Mouse (Mus musculus) liver, embryonic 12.5 days (tissue): ENCODE measurements around the gene P2ry10b. TPM values are rescaled to one million over a fixed set of nuclear protein-coding genes. Genes with fewer than 3 reads are reported as not detected.

Experiments used
- ATAC-seq: fragments of 200-750 bp; cut with Nextera tagmentation; 2 replicates; pipeline ENCODE4 v1.8.0; 2017; ENCODE audit warnings: moderate number of reproducible peaks, mild to moderate bottlenecking, moderate library complexity
- H3K27ac ChIP-seq: fragments of 300-500 bp; sonication (generic); 2 replicates; pipeline ENCODE4 v1.5.1; 2016; ENCODE audit warnings: mild to moderate bottlenecking
- H3K27me3 ChIP-seq: fragments of 300-500 bp; sonication (generic); replicated peaks from 2 replicates; pipeline ENCODE4 v1.6.1; 2016; ENCODE audit warnings: mild to moderate bottlenecking, moderate library complexity
- H3K36me3 ChIP-seq: fragments of 300-500 bp; sonication (generic); 2 replicates; pipeline ENCODE4 v1.6.1; 2016; ENCODE audit warnings: mild to moderate bottlenecking, moderate library complexity
- H3K4me1 ChIP-seq: fragments of 300-500 bp; sonication (generic); 2 replicates; pipeline ENCODE4 v1.6.1; 2016
- H3K4me2 ChIP-seq: fragments of 300-500 bp; sonication (generic); 2 replicates; pipeline ENCODE4 v1.6.1; 2016; ENCODE audit warnings: mild to moderate bottlenecking, moderate library complexity
- H3K4me3 ChIP-seq: fragments of 300-500 bp; sonication (generic); 2 replicates; pipeline ENCODE4 v1.5.1; 2016; ENCODE audit warnings: mild to moderate bottlenecking, moderate library complexity
- H3K9ac ChIP-seq: fragments of 300-500 bp; sonication (generic); 2 replicates; pipeline ENCODE4 v1.6.1; 2016; ENCODE audit warnings: mild to moderate bottlenecking, moderate library complexity
- H3K9me3 ChIP-seq: fragments of 300-500 bp; sonication (generic); replicated peaks from 2 replicates; pipeline ENCODE4 v1.6.1; 2016; ENCODE audit warnings: mild to moderate bottlenecking, moderate library complexity
- WGBS: fragments of 180-500 bp; shearing (Covaris S2); methylation state at CpG from one replicate; pipeline ENCODE4 v1.1.7; 2016; ENCODE audit not compliant: insufficient replicate concordance; 5-methylcytosine and 5-hydroxymethylcytosine counted together
- polyA plus RNA-seq: library from polyadenylated mRNA; unstranded; fragments of >200 nt; fragmentation: Nextera tagmentation; extraction: Ambion mirVana; gene quantifications from 2 replicates; pipeline ENCODE4 v1.2.1, GENCODE M21; 2016

The P2ry10b gene
- polyA plus RNA-seq, 1 experiment from 2014 or later: 0.79 TPM

- no peak for ATAC-seq
- H3K4me3 ChIP-seq: no peak overlapping the region
- H3K9ac ChIP-seq: no peak overlapping the region
These were observed 30.0 kb downstream of the P2ry10b start for GRCm38 (mm10) chrX:107178742-107179141.

GRCm38 (mm10) chrX:107217577-107218090, 68.9 kb downstream of the P2ry10b start:
- Histone ChIP-seq H3K4me1 (no peaks in the 10 kb centered on the region), H3K4me3 (no peak overlapping the region), H3K27me3 (no peaks in the 10 kb centered on the region), H3K36me3 (no peaks in the 10 kb centered on the region), H3K4me2 (no peak overlapping the region), H3K27ac (no peak overlapping the region), H3K9me3 (no peaks in the 10 kb centered on the region), H3K9ac (no peak overlapping the region)
- ATAC-seq: no peak
- WGBS: 70% methylated on average over 2 of the region's 2 CpGs

More at GRCm38 (mm10) chrX:107178742-107179141, 30.0 kb downstream of the P2ry10b start:
- Histone ChIP-seq H3K4me1 (no peaks in the 10 kb centered on the region), H3K9me3 (no peaks in the 10 kb centered on the region), H3K36me3 (no peaks in the 10 kb centered on the region), H3K27ac (no peak overlapping the region), H3K27me3 (no peaks in the 10 kb centered on the region), H3K4me2 (no peak overlapping the region)
- WGBS: 35% methylated on average over 1 of the region's 1 CpGs

Other genes with a start within 250 kb of the P2ry10b start
- gene Lpar4, start 228.3 kb upstream of the P2ry10b start, polyA plus RNA-seq: 5.3 and 6.0 TPM in 2 replicates
- gene P2ry10, start 60.4 kb upstream of the P2ry10b start, polyA plus RNA-seq: 0.05 and 0.08 TPM in 2 replicates
- gene Gpr174, start 107.0 kb downstream of the P2ry10b start, polyA plus RNA-seq: 0.10 and 0.18 TPM in 2 replicates